Mouse (Mus musculus) heart, adult 8-10 months (tissue): Measurements from ENCODE around the gene Dusp7. TPM values are rescaled to one million over a fixed set of nuclear protein-coding genes. Genes with fewer than 3 reads are reported as not detected.

Source experiments
- DNase-seq: peaks from one replicate; pipeline ENCODE4 v3.0.0; 2022; ENCODE audit warnings: low spot score
- total RNA-seq, 4 experiments: library from RNA; stranded (reverse); gene quantifications; 2 replicates each; pipeline ENCODE4 v1.2.4; 2022

The Dusp7 gene
- total RNA-seq, 4 experiments from 2014 or later: 53.4 to 67.0 (median 62.7) TPM

DNA sequence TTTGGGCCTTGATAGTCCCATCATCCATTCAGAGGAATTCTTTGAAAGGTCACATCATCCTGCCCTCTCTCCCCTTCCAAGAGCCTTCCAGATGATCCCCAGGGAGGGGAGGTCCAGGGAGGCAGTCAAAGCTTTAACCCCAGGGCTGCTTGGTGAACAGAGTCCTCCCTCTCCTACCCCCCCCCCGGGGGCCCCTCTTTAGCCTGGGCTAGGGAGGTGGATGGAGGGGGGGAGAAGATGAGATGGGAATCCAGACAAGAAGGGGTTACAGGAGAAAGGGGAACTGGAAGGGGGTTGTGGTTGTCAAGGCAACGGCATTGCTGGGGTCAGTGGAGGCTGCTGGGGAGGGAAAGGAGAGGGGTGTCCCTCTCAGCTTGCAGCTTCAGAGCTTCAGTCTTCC, 52.2 kb downstream of the Dusp7 start:
- no peak for DNase-seq

- DNase-seq: no peak
Observed at GRCm38 (mm10) chr9:106421033-106421864, 52.8 kb downstream of the Dusp7 start.

- peak; percentile 92 for DNase-seq
Observed at GRCm38 (mm10) chr9:106421865-106422160, 53.4 kb downstream of the Dusp7 start.

Other genes starting within 250 kb of the Dusp7 start
- 1 to 10 TPM; 1.5 to 2.6 (median 1.9) TPM for gene Glyctk, start 210.5 kb upstream of the Dusp7 start, total RNA-seq
- gene Wdr82, start 197.7 kb upstream of the Dusp7 start, total RNA-seq: 10 to 100 TPM; 29.6 to 38.5 (median 34.0) TPM
- 10 to 100 TPM in 3 of 4 experiments, 1 to 10 TPM in 1; 9.4 to 12.8 (median 12.3) TPM for gene Ppm1m, start 168.9 kb upstream of the Dusp7 start, total RNA-seq
- 100 to 1,000 TPM; 188 to 245 (median 236) TPM for gene Twf2, start 165.5 kb upstream of the Dusp7 start, total RNA-seq
- gene Tlr9, start 146.0 kb upstream of the Dusp7 start, total RNA-seq: under 1 TPM; 0.33 to 0.57 (median 0.42) TPM
- 100 to 1,000 TPM; 335 to 477 (median 407) TPM for gene Alas1, start 120.0 kb upstream of the Dusp7 start, total RNA-seq
- 1 to 10 TPM; 3.2 to 4.9 (median 4.7) TPM for gene Poc1a, start 87.6 kb upstream of the Dusp7 start, total RNA-seq
- 100 to 1,000 TPM; 256 to 304 (median 274) TPM for gene Rpl29, start 60.8 kb downstream of the Dusp7 start, total RNA-seq
- gene Acy1, start 69.7 kb downstream of the Dusp7 start, total RNA-seq: 10 to 100 TPM; 23.1 to 28.9 (median 25.7) TPM
- gene Abhd14b, start 78.8 kb downstream of the Dusp7 start, total RNA-seq: 10 to 100 TPM in 2 of 4 experiments, 1 to 10 TPM in 2; 6.0 to 11.8 (median 9.6) TPM
- gene Abhd14a, start 79.0 kb downstream of the Dusp7 start, total RNA-seq: 10 to 100 TPM; 17.5 to 20.6 (median 19.5) TPM
- gene Pcbp4, start 84.7 kb downstream of the Dusp7 start, total RNA-seq: 10 to 100 TPM; 72.2 to 76.0 (median 74.5) TPM
- gene Gpr62, start 97.3 kb downstream of the Dusp7 start, total RNA-seq: under 1 TPM in 1 of 4 experiments, not detected in 3; 0.19 TPM
- 10 to 100 TPM; 22.5 to 28.3 (median 24.1) TPM for gene Rrp9, start 107.3 kb downstream of the Dusp7 start, total RNA-seq
- 10 to 100 TPM; 32.5 to 56.0 (median 41.7) TPM for gene Parp3, start 108.3 kb downstream of the Dusp7 start, total RNA-seq
- gene Iqcf1, start 131.3 kb downstream of the Dusp7 start, total RNA-seq: not detected
- not detected for gene Iqcf5, start 145.9 kb downstream of the Dusp7 start, total RNA-seq
- not detected for gene Iqcf3, start 193.0 kb downstream of the Dusp7 start, total RNA-seq
- not detected for gene Iqcf4, start 202.4 kb downstream of the Dusp7 start, total RNA-seq